Mouse (Mus musculus): ENCODE data around the gene Rasgrp3. TPM values are rescaled to one million over a fixed set of nuclear protein-coding genes. Genes with fewer than 3 reads are reported as not detected.

Rasgrp3 gene
- polyA plus RNA-seq, 1 experiment from 2014 or later = 11.4 TPM

- no peaks in the 10 kb centered on the region for H3K27me3 ChIP-seq (ENCODE audit: control insufficient read depth, insufficient read depth, low read length)
- no peak overlapping the region for H3K4me3 ChIP-seq (ENCODE audit: low read depth, low read length)
- ATAC-seq (replicated peaks; ENCODE audit: insufficient number of reproducible peaks, low FRiP score, low TSS enrichment, low read depth) (no peak), DNase-seq (ENCODE audit: low spot score) (no peak)
- H3K9ac ChIP-seq (replicated peaks; ENCODE audit: low read length) = no peak overlapping the region
- no peak overlapping the region for H3K4me2 ChIP-seq (ENCODE audit: low read depth, low read length)
- H3K27ac ChIP-seq (replicated peaks; ENCODE audit: low read depth, low read length) = no peak overlapping the region
- 88% methylated on average over 2 of the region's 2 CpGs for WGBS
- H3K4me1 ChIP-seq (ENCODE audit: control insufficient read depth, insufficient read depth, low read length) = no peaks in the 10 kb centered on the region
- no peaks in the 10 kb centered on the region for H3K36me3 ChIP-seq (replicated peaks; ENCODE audit: control insufficient read depth, insufficient read depth, low read depth, low read length)
- no peaks in the 10 kb centered on the region for H3K9me3 ChIP-seq (replicated peaks; ENCODE audit: control insufficient read depth, low read length)
Observed at GRCm38 (mm10) chr17:75479663-75480062, 44.0 kb downstream of the Rasgrp3 start.

- Histone ChIP-seq H3K4me3 (ENCODE audit: low read depth, low read length) (no peak overlapping the region), H3K4me1 (ENCODE audit: control insufficient read depth, insufficient read depth, low read length) (no peaks in the 10 kb centered on the region), H3K27me3 (ENCODE audit: control insufficient read depth, insufficient read depth, low read length) (no peaks in the 10 kb centered on the region), H3K9ac (replicated peaks; ENCODE audit: low read length) (no peak overlapping the region), H3K4me2 (ENCODE audit: low read depth, low read length) (no peak overlapping the region), H3K36me3 (replicated peaks; ENCODE audit: control insufficient read depth, insufficient read depth, low read depth, low read length) (no peaks in the 10 kb centered on the region), H3K9me3 (replicated peaks; ENCODE audit: control insufficient read depth, low read length) (no peaks in the 10 kb centered on the region), H3K27ac (replicated peaks; ENCODE audit: low read depth, low read length) (no peak overlapping the region)
- ATAC-seq (replicated peaks; ENCODE audit: insufficient number of reproducible peaks, low FRiP score, low TSS enrichment, low read depth) (no peak), DNase-seq (ENCODE audit: low spot score) (no peak)
- 82% methylated on average over 3 of the region's 3 CpGs for WGBS
Observed at GRCm38 (mm10) chr17:75480379-75480778, 44.7 kb downstream of the Rasgrp3 start.

GRCm38 (mm10) chr17:75486205-75486604 lies 50.5 kb downstream of the Rasgrp3 start:
- H3K27me3 ChIP-seq (ENCODE audit: control insufficient read depth, insufficient read depth, low read length) = no peaks in the 10 kb centered on the region
- no peak for ATAC-seq (replicated peaks; ENCODE audit: insufficient number of reproducible peaks, low FRiP score, low TSS enrichment, low read depth)
- H3K4me1 ChIP-seq (ENCODE audit: control insufficient read depth, insufficient read depth, low read length) = no peaks in the 10 kb centered on the region
- H3K4me2 ChIP-seq (ENCODE audit: low read depth, low read length) = no peak overlapping the region
- H3K4me3 ChIP-seq (ENCODE audit: low read depth, low read length) = no peak overlapping the region
- no peak overlapping the region for H3K9ac ChIP-seq (replicated peaks; ENCODE audit: low read length)
- H3K9me3 ChIP-seq (replicated peaks; ENCODE audit: control insufficient read depth, low read length) = no peaks in the 10 kb centered on the region
- H3K36me3 ChIP-seq (replicated peaks; ENCODE audit: control insufficient read depth, insufficient read depth, low read depth, low read length) = no peaks in the 10 kb centered on the region
- H3K27ac ChIP-seq (replicated peaks; ENCODE audit: low read depth, low read length) = no peak overlapping the region
- WGBS = 45% methylated on average over 3 of the region's 3 CpGs
- no peak for DNase-seq (ENCODE audit: low spot score)

GRCm38 (mm10) chr17:75495213-75495612 lies 59.5 kb downstream of the Rasgrp3 start:
- no peaks in the 10 kb centered on the region for H3K9me3 ChIP-seq (replicated peaks; ENCODE audit: control insufficient read depth, low read length)
- H3K4me3 ChIP-seq (ENCODE audit: low read depth, low read length) = no peak overlapping the region
- H3K4me1 ChIP-seq (ENCODE audit: control insufficient read depth, insufficient read depth, low read length) = no peaks in the 10 kb centered on the region
- no peaks in the 10 kb centered on the region for H3K27me3 ChIP-seq (ENCODE audit: control insufficient read depth, insufficient read depth, low read length)
- ATAC-seq (replicated peaks; ENCODE audit: insufficient number of reproducible peaks, low FRiP score, low TSS enrichment, low read depth) (no peak), DNase-seq (ENCODE audit: low spot score) (no peak)
- H3K9ac ChIP-seq (replicated peaks; ENCODE audit: low read length) = no peak overlapping the region
- 80% methylated on average over 4 of the region's 4 CpGs for WGBS
- H3K36me3 ChIP-seq (replicated peaks; ENCODE audit: control insufficient read depth, insufficient read depth, low read depth, low read length) = no peaks in the 10 kb centered on the region
- H3K4me2 ChIP-seq (ENCODE audit: low read depth, low read length) = no peak overlapping the region
- H3K27ac ChIP-seq (replicated peaks; ENCODE audit: low read depth, low read length) = no peak overlapping the region

- no peaks in the 10 kb centered on the region for H3K36me3 ChIP-seq (replicated peaks; ENCODE audit: control insufficient read depth, insufficient read depth, low read depth, low read length)
- H3K27ac ChIP-seq (replicated peaks; ENCODE audit: low read depth, low read length) = no peak overlapping the region
- no peaks in the 10 kb centered on the region for H3K9me3 ChIP-seq (replicated peaks; ENCODE audit: control insufficient read depth, low read length)
- H3K9ac ChIP-seq (replicated peaks; ENCODE audit: low read length) = no peak overlapping the region
- H3K4me3 ChIP-seq (ENCODE audit: low read depth, low read length) = no peak overlapping the region
- no peak overlapping the region for H3K4me2 ChIP-seq (ENCODE audit: low read depth, low read length)
- H3K27me3 ChIP-seq (ENCODE audit: control insufficient read depth, insufficient read depth, low read length) = no peaks in the 10 kb centered on the region
- 91% methylated on average over 6 of the region's 6 CpGs for WGBS
- no peaks in the 10 kb centered on the region for H3K4me1 ChIP-seq (ENCODE audit: control insufficient read depth, insufficient read depth, low read length)
- ATAC-seq (replicated peaks; ENCODE audit: insufficient number of reproducible peaks, low FRiP score, low TSS enrichment, low read depth) (no peak), DNase-seq (ENCODE audit: low spot score) (no peak)
Observed at GRCm38 (mm10) chr17:75498241-75498651, 62.5 kb downstream of the Rasgrp3 start.

- DNase-seq (ENCODE audit: low spot score) (no peak), ATAC-seq (replicated peaks; ENCODE audit: insufficient number of reproducible peaks, low FRiP score, low TSS enrichment, low read depth) (no peak)
- H3K27me3 ChIP-seq (ENCODE audit: control insufficient read depth, insufficient read depth, low read length) = no peaks in the 10 kb centered on the region
- H3K4me2 ChIP-seq (ENCODE audit: low read depth, low read length) = no peak overlapping the region
- H3K4me1 ChIP-seq (ENCODE audit: control insufficient read depth, insufficient read depth, low read length) = no peaks in the 10 kb centered on the region
- 83% methylated on average over 3 of the region's 3 CpGs for WGBS
- no peaks in the 10 kb centered on the region for H3K9me3 ChIP-seq (replicated peaks; ENCODE audit: control insufficient read depth, low read length)
- H3K4me3 ChIP-seq (ENCODE audit: low read depth, low read length) = no peak overlapping the region
- H3K9ac ChIP-seq (replicated peaks; ENCODE audit: low read length) = no peak overlapping the region
- no peak overlapping the region for H3K27ac ChIP-seq (replicated peaks; ENCODE audit: low read depth, low read length)
- H3K36me3 ChIP-seq (replicated peaks; ENCODE audit: control insufficient read depth, insufficient read depth, low read depth, low read length) = no peaks in the 10 kb centered on the region
Observed at GRCm38 (mm10) chr17:75503031-75503430, 67.3 kb downstream of the Rasgrp3 start.

- no peak overlapping the region for H3K9ac ChIP-seq (replicated peaks; ENCODE audit: low read length)
- no peak for DNase-seq (ENCODE audit: low spot score)
- 91% methylated on average over 5 of the region's 5 CpGs for WGBS
Observed at GRCm38 (mm10) chr17:75505053-75505452, 69.4 kb downstream of the Rasgrp3 start.

GRCm38 (mm10) chr17:75506097-75506675 lies 70.5 kb downstream of the Rasgrp3 start:
- no peaks in the 10 kb centered on the region for H3K27me3 ChIP-seq (ENCODE audit: control insufficient read depth, insufficient read depth, low read length)
- H3K9ac ChIP-seq (replicated peaks; ENCODE audit: low read length) = no peak overlapping the region
- no peaks in the 10 kb centered on the region for H3K9me3 ChIP-seq (replicated peaks; ENCODE audit: control insufficient read depth, low read length)
- 83% methylated on average over 10 of the region's 10 CpGs for WGBS
- no peak overlapping the region for H3K27ac ChIP-seq (replicated peaks; ENCODE audit: low read depth, low read length)
- ATAC-seq (replicated peaks; ENCODE audit: insufficient number of reproducible peaks, low FRiP score, low TSS enrichment, low read depth) (no peak), DNase-seq (ENCODE audit: low spot score) (no peak)
- H3K4me2 ChIP-seq (ENCODE audit: low read depth, low read length) = no peak overlapping the region
- H3K4me1 ChIP-seq (ENCODE audit: control insufficient read depth, insufficient read depth, low read length) = no peaks in the 10 kb centered on the region
- H3K4me3 ChIP-seq (ENCODE audit: low read depth, low read length) = no peak overlapping the region
- no peaks in the 10 kb centered on the region for H3K36me3 ChIP-seq (replicated peaks; ENCODE audit: control insufficient read depth, insufficient read depth, low read depth, low read length)

More at GRCm38 (mm10) chr17:75505053-75505452, 69.4 kb downstream of the Rasgrp3 start:
- no peaks in the 10 kb centered on the region for H3K27me3 ChIP-seq (ENCODE audit: control insufficient read depth, insufficient read depth, low read length)
- H3K9me3 ChIP-seq (replicated peaks; ENCODE audit: control insufficient read depth, low read length) = no peaks in the 10 kb centered on the region
- no peak overlapping the region for H3K4me2 ChIP-seq (ENCODE audit: low read depth, low read length)
- no peak for ATAC-seq (replicated peaks; ENCODE audit: insufficient number of reproducible peaks, low FRiP score, low TSS enrichment, low read depth)
- no peak overlapping the region for H3K4me3 ChIP-seq (ENCODE audit: low read depth, low read length)
- H3K4me1 ChIP-seq (ENCODE audit: control insufficient read depth, insufficient read depth, low read length) = no peaks in the 10 kb centered on the region
- H3K27ac ChIP-seq (replicated peaks; ENCODE audit: low read depth, low read length) = no peak overlapping the region
- no peaks in the 10 kb centered on the region for H3K36me3 ChIP-seq (replicated peaks; ENCODE audit: control insufficient read depth, insufficient read depth, low read depth, low read length)

Data from embryonic facial prominence, embryonic 11.5 days (tissue).